Mouse (Mus musculus): ENCODE measurements around the gene Vapa. TPM values are rescaled to one million over a fixed set of nuclear protein-coding genes. Genes with fewer than 3 reads are reported as not detected.
A peak's percentile ranks its signal among the peaks of the same experiment; 100 is the strongest.
"Not testable (repeated sequence)": the region's sequence is repeated elsewhere in the genome, so short reads cannot be mapped to it uniquely, and the experiment has no call there.

Gene Vapa
- total RNA-seq, 2 experiments from 2014 or later, result 128 to 144 TPM

- peak; percentile 38 to 55 for DNase-seq
Measured at GRCm38 (mm10) chr17:65562761-65563160, 50.6 kb downstream of the Vapa start.

- no peak for DNase-seq
Measured at GRCm38 (mm10) chr17:65561361-65562015, 51.9 kb downstream of the Vapa start.

- DNase-seq, result no peak
Measured at GRCm38 (mm10) chr17:65559273-65559672, 54.1 kb downstream of the Vapa start.

- no peak for DNase-seq
Measured at GRCm38 (mm10) chr17:65558788-65559187, 54.6 kb downstream of the Vapa start.

GRCm38 (mm10) chr17:65558217-65558616 is 55.1 kb downstream of the Vapa start:
- peak in 1 of 2 experiments; percentile 38 for DNase-seq

- no peak for DNase-seq
Measured at GRCm38 (mm10) chr17:65557212-65557611, 56.1 kb downstream of the Vapa start.

GRCm38 (mm10) chr17:65556798-65557197 is 56.6 kb downstream of the Vapa start:
- no peak for DNase-seq

GRCm38 (mm10) chr17:65552426-65552997 is 60.8 kb downstream of the Vapa start:
- DNase-seq, result no peak

GRCm38 (mm10) chr17:65550357-65550756 is 63.0 kb downstream of the Vapa start:
- DNase-seq, result no peak

- no peak for DNase-seq
Measured at GRCm38 (mm10) chr17:65548698-65549365, 64.5 kb downstream of the Vapa start.

- not testable (repeated sequence) for DNase-seq
Measured at GRCm38 (mm10) chr17:65546221-65546620, 67.1 kb downstream of the Vapa start.

GRCm38 (mm10) chr17:65540441-65541272 is 72.7 kb downstream of the Vapa start, which contains the start of gene Tmem232:
Tmem232 (minus strand) TSS chr17:65540782.
- DNase-seq, result no peak

GRCm38 (mm10) chr17:65536156-65536555 is 77.2 kb downstream of the Vapa start:
- peak in 1 of 2 experiments; percentile 16 for DNase-seq

GRCm38 (mm10) chr17:65532381-65532780 is 81.0 kb downstream of the Vapa start:
- DNase-seq, result not testable (repeated sequence)

Other genes starting within 250 kb of the Vapa start
- 1 to 10 TPM; 1.1 TPM for gene Tmem232, start 72.8 kb downstream of the Vapa start, total RNA-seq (2021)
- not detected for gene Txndc2, start 28.6 kb upstream of the Vapa start, total RNA-seq (2021)
- 10 to 100 TPM; 49.8 to 52.1 TPM for gene Rab31, start 159.2 kb upstream of the Vapa start, total RNA-seq (2021)
- 10 to 100 TPM; 35.7 to 36.9 TPM for gene Ppp4r1, start 169.0 kb upstream of the Vapa start, total RNA-seq (2021)

Data from layer of hippocampus, postnatal 36 days (tissue).